Mouse (Mus musculus) natural killer cell, adult 2 months (primary cell): ENCODE data around the gene Dennd5b.
"Not testable (repeated sequence)": the region's sequence is repeated elsewhere in the genome, so short reads cannot be mapped to it uniquely, and the experiment has no call there.

Source experiments
- DNase-seq, 2 experiments: peaks; one replicate each; pipeline ENCODE4 v3.0.0; 2022; ENCODE audit warnings: low spot score in 2 of 2

The Dennd5b gene

DNA sequence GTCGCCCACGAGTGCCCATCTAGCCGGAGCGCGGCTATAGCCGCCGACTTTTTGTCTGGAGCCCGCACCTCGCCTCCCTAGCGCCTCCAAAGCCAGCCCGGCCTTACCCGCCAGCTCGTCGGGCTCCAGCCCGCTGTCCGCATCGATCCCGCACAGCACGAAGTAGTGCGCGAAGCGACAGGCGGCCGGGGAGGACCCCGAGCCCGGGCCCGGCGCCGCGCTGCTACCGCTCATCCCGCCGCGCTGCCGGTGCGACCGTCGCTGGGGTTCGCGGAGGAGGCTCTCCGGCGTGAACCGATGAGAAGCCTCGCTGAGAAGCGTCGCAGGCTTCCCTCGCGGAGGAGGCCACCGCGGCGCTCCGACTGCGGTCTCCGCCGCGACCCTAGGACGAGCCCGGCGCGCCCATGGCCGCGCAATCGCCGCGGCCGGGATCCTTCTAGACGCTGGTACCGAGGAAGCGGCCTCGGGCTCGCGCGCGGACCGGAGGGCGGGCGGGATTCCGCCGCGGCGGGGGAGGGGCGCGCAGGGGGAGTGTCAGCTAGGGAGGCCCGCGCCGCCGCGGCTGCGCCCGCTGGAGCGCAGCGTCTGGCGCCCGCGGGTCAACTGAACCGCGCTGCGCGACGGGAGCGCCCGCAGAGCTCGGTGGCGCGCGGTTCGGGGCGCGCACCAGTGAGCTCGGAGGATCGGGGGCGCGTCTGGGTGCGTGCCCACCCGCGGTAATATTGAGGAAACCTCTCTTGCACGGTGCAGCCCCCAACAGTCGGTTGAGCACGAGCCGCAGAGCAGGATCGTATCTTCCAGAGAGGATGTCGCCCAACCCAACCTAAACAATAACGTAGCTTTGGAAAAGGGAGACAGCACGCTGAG is at the start of gene Dennd5b:
Gene Dennd5b, minus strand, starts transcription at position 605 of the 867 bp plus-strand sequence.
- peak in 1 of 2 experiments; percentile 41 for DNase-seq

DNA sequence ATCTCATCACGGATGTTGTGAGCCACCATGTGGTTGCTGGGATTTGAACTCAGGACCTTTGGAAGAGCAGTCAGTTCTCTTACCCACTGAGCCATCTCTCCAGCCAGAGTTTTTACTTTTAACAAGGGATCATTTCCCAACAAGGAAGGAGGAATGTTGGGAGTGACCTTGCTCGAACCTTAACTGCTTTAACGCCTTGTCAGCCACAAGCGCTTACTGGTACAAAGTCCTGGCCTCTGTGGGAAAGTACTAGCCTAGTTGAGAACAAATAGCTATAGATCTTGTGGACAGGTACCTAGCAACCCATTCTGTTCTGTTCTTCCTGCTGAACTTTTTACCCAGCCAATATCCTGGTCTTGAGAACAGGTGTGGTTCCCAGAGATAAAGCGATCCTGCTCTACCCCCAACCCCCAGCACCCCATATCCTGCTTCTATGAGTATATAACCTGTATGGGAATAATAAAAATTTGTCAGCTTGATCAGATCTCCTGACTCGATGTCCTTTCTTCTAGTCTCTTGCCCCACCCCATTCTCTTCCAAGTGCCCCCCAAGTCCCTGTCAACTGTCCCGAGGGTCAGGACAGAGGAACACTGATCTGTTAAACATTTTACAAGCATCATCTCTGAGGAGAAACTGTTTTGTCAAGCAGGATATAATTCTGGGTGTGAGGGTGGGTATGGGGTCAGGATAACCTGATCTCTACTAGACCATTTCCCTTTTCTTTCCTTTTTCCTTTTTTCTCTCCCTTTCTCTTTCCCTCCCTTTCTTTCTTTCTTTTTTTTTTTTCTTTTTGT is 47.2 kb upstream of the Dennd5b start:
- no peak for DNase-seq

DNA sequence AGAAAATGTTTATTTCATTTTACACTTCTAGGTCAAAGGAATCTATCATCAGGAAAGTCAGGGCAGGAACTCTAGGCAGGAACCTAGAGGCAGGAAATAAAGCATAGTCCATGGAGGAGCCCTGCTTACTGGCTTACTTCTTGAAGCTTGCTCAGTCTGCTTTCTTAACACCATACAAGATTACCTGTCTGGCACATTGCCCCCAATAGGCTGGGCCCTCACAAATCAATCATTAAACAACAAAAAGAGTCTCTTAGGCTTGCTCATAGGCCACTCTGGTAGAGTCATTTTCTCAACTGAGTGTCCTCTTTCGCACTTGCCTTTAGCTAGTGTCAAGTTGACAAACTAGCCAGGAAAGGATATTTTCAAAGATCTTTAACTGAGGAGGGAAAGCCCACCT is 43.7 kb upstream of the Dennd5b start:
- no peak for DNase-seq

DNA sequence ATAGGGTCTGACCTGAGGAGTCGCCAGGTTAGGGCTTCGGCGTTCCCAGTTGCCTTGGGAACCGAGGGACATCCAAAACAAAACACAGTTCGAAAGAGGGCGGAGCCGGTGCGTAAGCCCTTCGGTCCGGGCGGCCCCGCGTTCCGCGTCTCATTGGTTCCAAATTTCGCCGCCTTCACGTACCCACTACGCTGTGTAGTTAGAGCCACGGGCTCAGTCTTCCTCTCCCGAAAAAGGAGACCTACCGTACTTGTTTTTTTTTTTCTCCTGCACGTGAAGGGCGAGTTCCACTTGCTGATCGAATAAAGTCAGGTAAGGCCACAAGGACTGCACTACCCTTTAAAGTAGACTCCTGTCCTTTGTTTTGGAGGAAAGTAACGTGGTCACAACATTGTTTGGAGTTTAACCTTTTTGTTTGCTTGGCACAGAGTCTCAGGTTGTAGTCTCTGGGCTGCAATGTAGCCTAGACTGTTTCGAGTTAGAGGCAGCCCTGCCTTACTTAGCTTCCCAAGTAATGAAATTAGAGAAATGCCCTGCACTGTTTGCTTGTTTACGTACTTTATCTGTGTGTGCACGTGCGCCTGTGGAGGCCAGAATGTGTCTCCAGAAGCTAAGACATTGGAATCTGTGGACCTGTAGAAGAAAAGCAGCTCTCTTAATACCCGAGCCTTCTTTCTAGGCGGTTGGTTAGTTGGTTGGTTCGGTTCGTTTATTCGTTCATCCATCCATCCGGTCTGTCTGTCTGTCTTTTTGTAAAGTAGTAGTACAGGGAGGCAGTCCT is 40.1 kb upstream of the Dennd5b start:
- peak; percentile 88 to 91 for DNase-seq

- DNase-seq = no peak
These were observed 38.0 kb upstream of the Dennd5b start, which contains the start of gene Etfbkmt for GRCm38 (mm10) chr6:149139471-149139870. Gene Etfbkmt, plus strand, starts transcription at chr6:149139849.

DNA sequence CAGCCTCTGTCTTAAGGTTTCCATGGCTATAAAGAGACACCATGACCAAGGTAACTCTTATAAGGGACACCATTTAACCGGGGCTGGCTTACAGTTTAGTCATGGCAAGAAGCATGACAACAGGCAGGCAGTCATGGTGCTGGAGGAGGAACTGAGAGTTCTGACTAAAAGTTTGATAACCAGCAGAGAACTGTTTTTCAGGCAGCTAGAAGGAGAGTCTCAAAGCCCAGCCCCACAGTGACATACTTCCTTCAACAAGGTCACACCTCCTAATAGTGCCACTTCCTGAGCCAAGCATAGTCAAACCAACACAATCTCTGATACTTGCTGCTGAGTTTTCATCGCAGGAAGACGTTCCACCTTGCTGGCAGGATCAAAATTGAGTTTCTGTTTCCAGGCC is 37.5 kb upstream of the Dennd5b start:
- peak; percentile 52 to 61 for DNase-seq

DNA sequence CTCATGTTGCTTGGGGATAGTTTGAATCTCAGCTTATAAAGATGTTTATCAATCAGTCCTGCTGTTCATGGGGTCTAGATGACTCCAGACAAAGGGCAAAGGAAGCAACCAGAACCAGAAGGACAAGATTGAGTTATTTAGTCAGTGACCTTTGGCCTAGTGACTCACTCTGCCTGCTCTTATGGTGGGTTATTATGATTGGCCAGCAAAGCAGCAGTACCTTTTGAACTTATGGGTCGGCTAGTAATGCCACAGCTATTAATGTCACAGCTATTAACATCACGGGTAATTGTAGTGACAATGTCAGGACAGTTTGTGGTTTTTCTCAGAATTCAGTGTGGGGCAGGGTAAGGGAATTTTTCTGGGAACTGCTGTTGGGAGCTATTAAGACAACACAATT is 36.5 kb upstream of the Dennd5b start:
- no peak for DNase-seq

DNA sequence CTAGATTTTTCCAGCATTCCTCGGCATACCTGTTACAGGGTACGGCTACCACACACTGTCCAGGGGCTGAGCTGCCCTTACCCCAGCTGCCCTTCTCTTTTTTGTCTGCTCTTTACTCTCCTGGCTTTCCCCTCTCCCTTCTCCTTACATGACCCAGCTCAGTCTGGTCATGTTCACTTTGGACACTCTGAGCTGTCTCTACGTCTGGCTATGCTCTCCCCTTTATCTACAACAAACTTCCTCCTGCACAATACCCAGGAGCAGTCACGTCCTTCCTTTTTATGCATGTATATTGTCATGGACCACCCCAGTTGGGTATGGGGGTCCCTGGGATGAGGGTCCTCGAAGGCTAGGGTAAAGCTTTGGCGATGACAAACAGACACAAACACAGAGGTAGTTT is 34.2 kb upstream of the Dennd5b start:
- no peak for DNase-seq

DNA sequence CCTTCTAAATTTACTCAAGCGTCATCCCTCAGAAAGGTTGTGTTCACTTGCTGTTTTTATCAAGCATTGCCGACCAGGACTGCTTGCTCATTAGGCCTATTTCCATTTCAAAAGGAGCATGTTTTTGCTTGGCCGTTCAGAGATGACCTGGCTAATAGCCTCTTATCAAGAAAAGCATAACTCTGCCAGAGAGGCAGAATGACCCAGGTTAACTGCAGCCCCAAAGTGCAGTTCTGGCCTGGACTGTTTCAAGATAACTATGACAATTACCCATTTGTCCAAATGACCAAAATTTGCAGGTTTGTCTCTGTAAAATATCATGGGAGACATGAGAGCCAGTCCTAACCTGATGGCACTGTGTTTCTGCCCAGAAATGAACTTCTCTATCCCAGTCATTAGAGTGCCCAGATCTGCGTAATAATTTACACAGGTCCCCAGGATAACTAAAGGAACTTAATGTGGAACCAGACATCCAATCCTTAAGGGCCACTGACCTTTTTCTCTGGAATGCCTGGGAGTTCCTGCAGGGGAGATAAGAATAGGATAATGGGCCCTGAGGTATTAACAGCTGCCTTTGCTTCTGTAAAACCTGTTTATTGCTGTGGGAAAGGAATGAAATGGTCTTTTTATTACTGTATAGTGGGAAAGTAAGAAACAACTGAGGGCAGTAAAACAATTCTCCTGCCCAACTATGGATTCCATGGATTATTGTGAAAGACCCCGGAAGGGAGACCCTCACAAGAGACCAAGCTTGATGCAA is 33.1 kb upstream of the Dennd5b start:
- DNase-seq = no peak

DNA sequence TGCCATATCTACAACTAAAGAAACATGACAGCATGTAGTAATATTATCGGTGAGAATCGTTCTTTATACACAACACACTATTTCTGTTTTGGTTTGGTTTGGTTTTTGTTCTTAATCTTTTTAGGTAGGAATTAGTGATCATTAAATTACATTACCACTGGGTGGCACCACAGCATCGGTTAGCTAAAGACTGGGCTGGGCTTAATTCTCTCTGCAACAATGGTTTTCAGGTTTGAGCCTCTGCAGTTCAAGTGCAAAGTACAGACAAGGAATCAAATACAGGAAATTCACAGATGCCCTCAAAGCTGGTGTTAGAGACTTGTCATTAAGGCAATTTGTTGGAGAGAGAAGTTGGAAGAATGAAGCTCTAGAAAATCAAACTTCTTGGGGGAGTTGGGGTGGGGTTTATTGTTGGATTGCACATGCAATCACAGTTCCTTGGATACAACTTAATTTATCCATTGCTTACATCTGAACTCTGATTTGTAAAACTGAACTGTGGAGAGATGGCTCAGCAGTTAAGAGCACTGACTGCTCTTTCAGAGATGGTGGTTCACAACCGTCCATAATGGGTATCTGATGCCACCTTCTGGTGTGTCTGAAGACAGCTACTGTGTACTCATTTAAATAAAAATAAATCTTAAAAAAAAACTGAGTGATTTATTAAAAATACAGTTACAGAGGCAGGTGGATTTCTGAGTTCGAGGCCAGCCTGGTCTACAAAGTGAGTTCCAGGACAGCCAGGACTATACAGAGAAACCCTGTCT is 31.0 kb upstream of the Dennd5b start:
- DNase-seq = peak; percentile 46 to 62

DNA sequence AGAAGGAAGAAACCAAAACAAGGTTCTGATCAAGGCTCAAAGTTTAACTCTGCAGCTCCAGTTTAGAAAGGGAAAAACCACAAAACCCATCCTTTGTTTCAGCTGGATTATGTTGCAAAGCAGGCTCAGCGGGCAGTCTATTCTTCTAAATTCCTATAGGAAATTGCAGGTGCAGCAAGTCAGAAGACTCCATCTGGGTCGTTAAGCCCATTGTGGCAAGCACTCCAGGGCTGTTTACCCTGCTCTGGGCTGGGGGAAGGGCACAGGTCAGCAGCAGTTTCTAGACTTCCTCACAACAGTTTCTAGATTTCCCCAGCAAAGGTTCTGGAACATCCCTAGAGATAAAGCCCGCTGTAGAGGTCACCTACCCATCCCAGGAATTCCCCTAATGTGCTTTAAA is 29.6 kb upstream of the Dennd5b start:
- DNase-seq = no peak

DNA sequence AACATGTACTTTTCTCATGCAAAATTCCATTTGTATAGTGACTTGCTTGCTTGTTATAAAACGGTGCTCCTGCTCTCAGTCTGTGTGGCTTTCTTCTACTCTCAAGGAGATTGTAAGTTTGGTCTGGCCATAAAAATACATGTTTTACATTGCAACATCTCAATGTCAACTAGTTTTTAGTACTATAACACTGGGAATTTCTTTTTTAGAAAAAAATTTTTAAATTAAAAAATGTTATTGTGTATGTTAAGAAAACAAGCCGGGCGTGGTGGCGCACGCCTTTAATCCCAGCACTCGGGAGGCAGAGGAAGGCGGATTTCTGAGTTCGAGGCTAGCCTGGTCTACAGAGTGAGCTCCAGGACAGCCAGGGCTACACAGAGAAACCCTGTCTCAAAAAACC is 28.4 kb upstream of the Dennd5b start, which contains the start of gene Gm10203:
Gene Gm10203, plus strand, starts transcription at position 301 of the 400 bp plus-strand sequence.
- not testable (repeated sequence) for DNase-seq

DNA sequence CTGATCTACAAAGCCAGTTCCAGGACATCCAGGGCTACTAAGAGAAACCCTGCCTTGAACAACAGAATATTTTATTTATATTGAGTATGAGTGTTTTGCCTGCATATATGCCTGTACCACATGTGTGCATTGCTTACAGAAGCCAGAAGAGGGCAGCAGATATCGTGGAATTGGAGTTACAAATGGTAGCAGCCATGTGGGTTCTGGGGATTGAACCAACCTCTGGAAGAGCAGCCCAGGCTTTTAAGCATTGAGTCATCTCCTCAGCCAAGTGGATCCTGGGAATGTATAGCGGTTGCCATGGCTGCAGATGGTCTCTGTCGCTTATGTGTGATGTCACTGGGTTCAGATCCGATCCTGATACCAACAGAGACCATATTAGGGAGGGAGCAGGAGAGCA is 25.2 kb upstream of the Dennd5b start:
- peak; percentile 41 to 54 for DNase-seq

GRCm38 (mm10) chr6:149123042-149123441 is 21.6 kb upstream of the Dennd5b start:
- no peak for DNase-seq

DNA sequence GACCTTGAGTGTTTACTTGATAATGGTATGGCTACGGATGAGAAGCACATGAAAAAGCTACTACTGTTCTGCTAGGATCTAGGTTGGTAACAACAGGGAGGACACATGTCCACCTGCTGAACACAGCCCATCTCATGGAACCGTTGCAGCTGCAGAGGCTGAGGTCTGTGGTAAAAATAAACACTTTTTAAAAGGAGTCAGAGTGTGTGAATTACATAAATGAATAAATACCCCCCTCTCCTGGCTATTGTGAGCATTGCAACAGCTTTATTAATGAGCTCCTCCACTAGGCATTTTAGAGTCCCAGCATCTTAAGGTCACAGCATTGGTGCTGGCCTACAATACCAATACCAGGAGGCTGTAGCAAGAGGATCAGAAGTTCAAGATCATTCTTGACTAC is 18.4 kb upstream of the Dennd5b start:
- DNase-seq = peak; percentile 45 to 57

GRCm38 (mm10) chr6:149118935-149119334 is 17.5 kb upstream of the Dennd5b start:
- no peak for DNase-seq

DNA sequence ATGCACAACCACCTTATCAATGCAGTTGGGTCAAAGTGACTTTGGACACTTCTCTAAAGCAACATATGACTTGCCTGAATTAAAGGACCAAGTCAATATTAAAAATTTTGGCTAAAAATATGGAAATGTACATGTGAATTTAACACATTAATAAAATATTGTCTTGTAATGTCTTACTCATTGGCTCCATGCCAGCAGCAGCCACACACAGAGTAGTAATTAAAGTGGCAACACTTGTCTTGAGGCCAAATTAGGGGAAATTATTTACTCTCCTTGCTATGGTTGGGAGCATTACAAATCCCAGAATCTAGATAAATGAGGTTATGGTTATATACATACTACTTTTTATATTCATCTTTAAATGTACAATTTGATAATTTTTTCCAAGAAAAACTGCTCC is 15.5 kb upstream of the Dennd5b start:
- no peak for DNase-seq

DNA sequence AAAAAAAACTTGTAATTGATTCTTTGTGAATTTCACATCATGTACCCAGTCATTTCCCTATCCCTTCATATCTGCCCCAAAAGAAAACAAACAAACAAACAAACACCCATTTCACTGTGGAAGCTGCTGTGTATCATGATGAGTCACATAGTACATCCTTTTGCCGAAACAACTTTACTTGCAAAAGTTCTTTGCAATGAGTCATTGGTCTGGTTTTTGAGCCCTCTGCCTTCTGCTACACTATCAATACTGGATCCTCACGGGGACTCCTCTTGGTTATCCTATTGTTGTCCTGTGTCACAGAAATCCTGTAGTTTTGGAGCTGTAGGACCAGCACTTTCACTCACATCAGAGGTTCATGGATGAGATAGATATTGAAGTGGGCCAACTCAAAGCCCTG is 7.4 kb upstream of the Dennd5b start:
- no peak for DNase-seq

DNA sequence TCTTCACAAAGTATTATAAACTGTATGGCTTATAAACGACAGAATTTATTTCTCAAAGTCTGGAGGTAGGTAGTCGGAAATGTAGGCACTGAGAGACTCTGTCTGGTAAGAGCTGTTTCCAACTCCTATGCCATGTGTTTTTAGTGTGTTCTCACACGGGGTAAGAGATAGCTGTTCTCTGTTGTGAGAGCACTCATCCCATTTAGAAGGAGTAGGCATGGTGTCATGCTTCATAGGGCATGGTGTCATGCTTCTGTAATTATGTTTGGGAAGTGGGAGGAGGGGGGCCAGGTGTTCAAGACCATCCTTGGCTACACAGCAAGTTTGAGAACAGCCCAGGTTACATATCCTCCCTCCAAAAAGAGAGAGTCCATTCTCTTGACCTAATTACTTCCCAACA is 6.1 kb upstream of the Dennd5b start:
- no peak for DNase-seq

DNA sequence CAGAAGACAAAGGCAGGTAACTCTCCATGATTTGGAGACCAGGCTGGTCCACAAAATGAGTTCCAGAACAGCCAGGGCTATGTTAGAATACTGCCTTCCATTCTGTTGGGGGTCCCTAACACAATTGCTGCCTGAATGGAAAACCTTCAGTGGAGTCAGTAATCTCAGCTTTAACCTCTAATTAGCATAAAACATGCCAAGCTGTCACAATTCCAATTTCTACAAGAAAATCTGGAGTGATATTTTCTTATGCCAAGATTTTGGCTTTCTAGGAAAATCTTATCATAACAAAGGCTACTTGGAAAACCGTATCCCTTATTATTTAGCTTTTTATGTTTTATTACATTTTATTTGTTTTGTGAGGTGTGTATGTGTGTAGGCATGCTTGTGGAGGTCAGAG is 2.0 kb upstream of the Dennd5b start:
- DNase-seq = no peak

DNA sequence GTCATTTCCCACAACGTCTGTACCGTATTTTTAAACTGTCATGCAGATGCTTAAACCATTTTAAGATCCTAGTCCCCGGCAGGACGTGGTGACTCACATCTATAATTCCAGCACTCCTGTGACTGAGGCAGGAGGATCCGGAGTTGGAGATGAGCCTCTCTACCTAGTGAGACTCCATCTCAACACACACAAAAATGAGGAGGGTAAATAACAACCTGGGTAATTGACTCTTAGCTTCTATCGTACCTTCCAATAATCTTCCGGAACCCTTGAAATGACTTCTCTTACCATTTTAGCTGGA is 413 bp upstream of the Dennd5b start:
- DNase-seq = no peak
